Mouse (Mus musculus): Measurements from ENCODE around the gene Zscan10.
"Not testable (repeated sequence)": the region's sequence is repeated elsewhere in the genome, so short reads cannot be mapped to it uniquely, and the experiment has no call there.

Gene Zscan10

GRCm38 (mm10) chr17:23587253-23587652, 13.4 kb upstream of the Zscan10 start:
- no peak for DNase-seq (ENCODE audit: low spot score in 2 of 2)

GRCm38 (mm10) chr17:23592208-23592925, 8.3 kb upstream of the Zscan10 start:
- peak; percentile 91 to 95 for DNase-seq (ENCODE audit: low spot score in 2 of 2)

DNA sequence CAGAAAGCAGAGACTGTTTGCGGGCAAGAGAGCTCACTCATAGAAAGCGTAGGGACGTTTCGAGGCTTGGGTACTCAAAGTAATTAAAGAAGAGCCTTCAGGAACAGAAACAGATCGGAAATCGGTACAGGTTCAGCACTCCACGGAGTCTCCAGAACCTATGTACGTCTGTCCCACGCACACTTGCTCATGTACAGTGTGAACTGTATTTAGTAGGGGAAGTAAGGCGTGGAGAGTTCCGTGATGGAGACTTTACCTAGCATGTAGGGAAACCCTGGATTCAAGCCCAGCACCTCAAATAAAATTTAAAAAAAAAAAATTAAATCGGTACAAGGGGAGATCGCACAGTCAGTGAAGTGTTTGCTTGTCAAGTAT, 7.7 kb upstream of the Zscan10 start:
- DNase-seq (ENCODE audit: low spot score in 2 of 2) = no peak

- DNase-seq (ENCODE audit: low spot score in 2 of 2) = not testable (repeated sequence)
These were observed 5.5 kb upstream of the Zscan10 start for GRCm38 (mm10) chr17:23595139-23595538.

GRCm38 (mm10) chr17:23598582-23599552, 1.8 kb upstream of the Zscan10 start, which contains the start of gene Zfp13:
TSS of gene Zfp13 (minus strand) at chr17:23599487.
- DNase-seq (ENCODE audit: low spot score in 2 of 2) = peak; percentile 74 to 80

DNA sequence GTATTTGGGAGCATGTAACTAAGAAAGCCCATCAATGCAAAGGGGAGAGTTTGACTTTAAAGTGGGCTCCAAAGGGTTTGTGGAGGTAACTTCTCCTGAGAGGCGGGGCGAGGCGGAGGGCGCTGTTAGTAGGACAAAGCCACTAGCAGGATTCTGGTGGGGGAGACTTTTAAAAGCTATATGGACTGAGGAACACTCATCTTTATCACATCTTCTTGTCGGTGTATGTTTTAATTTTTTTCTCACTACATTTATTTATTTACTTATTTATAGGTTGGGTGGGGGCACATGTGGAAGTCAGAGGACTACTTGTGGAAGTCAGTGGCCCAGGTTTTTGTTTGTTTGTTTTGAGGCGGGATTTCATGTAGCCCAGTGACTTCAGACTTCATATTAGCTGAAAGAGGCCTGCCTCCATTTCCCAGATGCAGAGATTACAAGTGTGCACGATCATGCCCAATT, 1.0 kb upstream of the Zscan10 start:
- no peak for DNase-seq (ENCODE audit: low spot score in 2 of 2)

GRCm38 (mm10) chr17:23601836-23602585, 1.4 kb downstream of the Zscan10 start:
- no peak for DNase-seq (ENCODE audit: low spot score in 2 of 2)

GRCm38 (mm10) chr17:23603077-23603476, 2.4 kb downstream of the Zscan10 start:
- no peak for DNase-seq (ENCODE audit: low spot score in 2 of 2)

- DNase-seq (ENCODE audit: low spot score in 2 of 2) = no peak
These were observed 2.9 kb downstream of the Zscan10 start for GRCm38 (mm10) chr17:23603542-23603941.

DNA sequence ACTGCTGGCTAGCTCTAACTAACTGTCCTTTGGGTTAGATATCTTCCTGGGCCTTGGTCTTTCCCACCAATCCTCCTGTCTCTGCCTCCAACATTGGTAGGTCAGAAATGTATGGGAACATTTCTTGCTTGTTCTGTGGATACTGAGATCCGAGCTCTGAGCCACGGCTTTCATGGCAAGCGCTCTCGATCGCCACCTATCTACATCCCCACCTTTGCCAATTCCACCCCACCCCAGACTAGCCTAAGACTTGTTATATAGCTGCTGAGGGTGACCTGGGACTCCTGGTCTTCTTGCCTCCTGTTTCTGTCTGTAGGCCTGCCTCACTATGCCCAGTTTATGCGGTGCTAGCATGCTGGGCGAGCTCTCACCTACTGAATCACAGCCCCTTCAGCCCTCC, 3.7 kb downstream of the Zscan10 start:
- no peak for DNase-seq (ENCODE audit: low spot score in 2 of 2)

GRCm38 (mm10) chr17:23605220-23605619, 4.6 kb downstream of the Zscan10 start:
- DNase-seq (ENCODE audit: low spot score in 2 of 2) = no peak

DNA sequence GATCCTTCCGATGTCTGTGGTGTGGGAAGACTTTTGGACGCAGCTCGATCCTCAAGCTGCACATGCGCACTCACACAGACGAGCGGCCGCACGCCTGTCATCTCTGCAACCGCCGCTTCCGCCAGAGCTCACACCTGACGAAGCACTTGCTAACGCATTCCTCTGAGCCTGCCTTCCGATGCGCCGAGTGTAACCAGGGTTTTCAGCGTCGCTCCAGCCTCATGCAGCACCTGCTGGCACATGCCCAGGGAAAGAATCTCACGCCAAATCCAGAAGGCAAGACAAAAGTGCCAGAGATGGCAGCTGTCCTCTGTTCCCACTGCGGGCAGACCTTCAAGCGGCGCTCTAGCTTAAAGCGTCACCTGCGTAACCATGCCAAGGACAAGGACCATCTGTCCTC, 9.0 kb downstream of the Zscan10 start:
- DNase-seq (ENCODE audit: low spot score in 2 of 2) = no peak

DNA sequence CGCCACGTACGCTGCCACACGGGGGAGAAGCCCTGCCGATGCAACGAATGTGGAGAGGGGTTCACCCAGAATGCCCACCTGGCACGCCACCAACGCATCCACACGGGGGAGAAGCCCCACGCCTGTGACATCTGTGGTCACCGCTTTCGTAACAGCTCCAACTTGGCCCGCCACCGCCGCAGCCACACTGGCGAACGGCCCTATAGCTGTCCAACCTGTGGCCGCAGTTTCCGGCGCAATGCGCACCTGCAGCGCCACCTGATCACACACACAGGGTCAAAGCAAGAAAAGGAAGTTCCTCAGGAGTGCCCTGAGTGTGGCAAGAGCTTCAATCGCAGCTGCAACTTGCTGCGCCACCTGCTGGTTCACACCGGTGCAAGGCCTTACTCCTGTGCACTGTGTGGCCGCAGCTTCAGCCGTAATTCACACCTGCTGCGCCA, 9.7 kb downstream of the Zscan10 start:
- DNase-seq (ENCODE audit: low spot score in 2 of 2) = peak; percentile 70 to 87

DNA sequence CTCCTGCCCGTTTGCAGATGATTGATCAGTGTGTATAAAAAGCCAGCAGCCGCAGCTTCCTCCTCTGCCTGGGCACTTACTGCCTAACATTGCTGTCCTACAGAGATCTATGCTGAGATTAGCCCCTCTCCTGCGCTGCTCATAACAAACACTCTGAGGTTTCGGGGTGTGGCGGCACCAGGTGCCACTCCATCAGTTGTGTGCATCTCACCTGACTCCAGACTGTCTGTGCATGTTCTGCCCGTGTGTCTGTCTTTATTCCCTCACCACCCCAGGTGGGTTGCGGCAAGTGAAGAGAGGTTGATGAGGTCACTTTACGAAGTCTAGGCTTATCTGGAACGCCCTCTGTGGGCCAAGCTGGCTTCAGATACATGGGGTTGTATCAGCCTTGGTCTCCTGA, 16.4 kb downstream of the Zscan10 start:
- no peak for DNase-seq (ENCODE audit: low spot score in 2 of 2)

DNA sequence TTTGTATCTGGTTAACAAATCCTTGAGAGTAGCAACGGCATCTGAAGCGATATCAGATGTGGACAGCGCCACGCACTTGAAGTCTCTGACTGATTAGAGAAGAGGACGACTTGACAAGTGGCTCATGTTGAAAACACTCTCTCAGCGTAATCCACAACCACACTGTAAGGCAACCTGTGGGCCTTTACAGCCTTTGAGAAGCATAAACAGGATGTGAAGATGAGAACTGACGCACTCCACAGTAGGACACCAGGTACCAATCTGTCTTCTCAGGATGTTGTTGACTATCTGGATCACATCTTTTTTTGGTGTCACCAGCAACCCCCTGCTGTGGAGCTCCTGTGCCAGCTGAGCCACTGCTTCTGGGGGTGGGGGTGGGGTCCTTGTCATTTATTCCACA, 19.7 kb downstream of the Zscan10 start:
- no peak for DNase-seq (ENCODE audit: low spot score in 2 of 2)

- DNase-seq (ENCODE audit: low spot score in 2 of 2) = no peak
These were observed 27.2 kb downstream of the Zscan10 start for GRCm38 (mm10) chr17:23627813-23628212.

GRCm38 (mm10) chr17:23630195-23631020, 29.8 kb downstream of the Zscan10 start:
- peak; percentile 73 to 90 for DNase-seq (ENCODE audit: low spot score in 2 of 2)

- DNase-seq (ENCODE audit: low spot score in 2 of 2) = no peak
These were observed 30.6 kb downstream of the Zscan10 start for GRCm38 (mm10) chr17:23631241-23631640.

DNA sequence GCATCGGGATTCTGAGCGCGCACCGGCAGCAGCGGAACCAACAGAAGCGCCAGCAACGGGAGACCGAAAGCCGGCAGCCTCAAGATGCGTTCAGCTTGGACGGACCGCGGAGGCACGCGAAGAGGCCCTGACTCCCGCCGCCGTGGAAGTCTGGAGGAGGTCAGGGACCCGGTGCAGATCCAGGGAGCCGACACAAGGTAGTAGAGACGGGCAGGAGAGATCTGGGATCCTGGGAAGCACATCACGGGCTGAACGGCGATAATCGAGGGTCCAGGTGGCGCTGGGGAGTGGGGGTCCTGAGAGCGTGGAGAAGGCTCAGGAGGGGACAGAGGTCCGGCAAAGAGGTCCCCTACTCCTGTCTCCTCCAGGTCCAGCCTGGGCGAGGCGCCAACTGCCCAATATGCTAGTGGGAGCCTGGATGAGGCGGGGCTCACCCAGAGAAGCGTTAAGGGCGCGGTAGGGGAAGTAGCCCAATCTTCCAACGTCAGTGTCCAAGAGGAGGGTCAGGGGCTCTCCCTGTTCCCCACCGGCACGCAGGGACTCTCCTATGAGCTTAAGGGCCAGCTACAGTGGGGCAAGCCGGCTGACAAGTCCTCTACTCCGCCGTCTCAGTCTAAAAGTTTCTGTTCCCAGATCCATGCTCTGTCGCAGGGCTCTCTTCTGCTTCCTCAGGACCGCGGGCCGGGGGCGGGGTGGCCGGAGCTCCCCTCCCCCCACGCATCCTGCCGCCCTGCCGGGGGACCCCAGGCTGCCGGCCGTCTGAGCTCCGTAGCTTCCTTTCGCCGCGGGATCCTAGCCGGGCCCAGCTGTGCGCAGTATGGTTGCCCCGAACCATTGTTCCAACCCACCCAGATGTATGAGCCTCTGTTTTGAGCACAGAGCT, 44.2 kb downstream of the Zscan10 start, which contains the start of gene Mmp25:
Gene Mmp25 (minus strand): TSS at position 665 of the 883 bp plus-strand sequence.
- no peak for DNase-seq (ENCODE audit: low spot score in 2 of 2)

GRCm38 (mm10) chr17:23645894-23646293, 45.2 kb downstream of the Zscan10 start:
- no peak for DNase-seq (ENCODE audit: low spot score in 2 of 2)
